Mouse (Mus musculus) myocyte (in vitro differentiated cells): Measurements from ENCODE around the gene Mmp27. TPM values are rescaled to one million over a fixed set of nuclear protein-coding genes. Genes with fewer than 3 reads are reported as not detected.

Experiments used
- H3K27me3 ChIP-seq: one replicate; pipeline ENCODE4 v1.6.1; 2011; ENCODE audit not compliant: control insufficient read depth, insufficient read depth, insufficient read length
- H3K36me3 ChIP-seq: one replicate; pipeline ENCODE4 v1.6.1; 2011; ENCODE audit not compliant: control insufficient read depth, insufficient read depth
- H3K4me2 ChIP-seq: one replicate; pipeline ENCODE4 v1.6.1; 2011; ENCODE audit warnings: low read depth, control low read depth
- H3K4me3 ChIP-seq: one replicate; pipeline ENCODE4 v1.5.1; 2011; ENCODE audit warnings: mild to moderate bottlenecking, control low read depth, moderate library complexity
- H3K79me2 ChIP-seq: one replicate; pipeline ENCODE4 v1.6.1; 2011; ENCODE audit not compliant: control insufficient read depth, insufficient read depth
- H3ac ChIP-seq: one replicate; pipeline ENCODE4 v1.6.1; 2011; ENCODE audit not compliant: control insufficient read depth, insufficient read length
- CEBPB ChIP-seq: IDR thresholded peaks from 2 replicates; pipeline ENCODE4 v1.6.1; 2011; ENCODE audit warnings: mild to moderate bottlenecking, moderate library complexity; ENCODE audit not compliant: poor library complexity, insufficient read depth, severe bottlenecking
- E2F4 ChIP-seq: IDR thresholded peaks from one replicate; pipeline ENCODE4 v1.6.1; 2011; ENCODE audit warnings: mild to moderate bottlenecking, control low read depth, moderate library complexity; ENCODE audit not compliant: insufficient read depth
- MAX ChIP-seq: IDR thresholded peaks from one replicate; pipeline ENCODE4 v1.6.1; 2011; ENCODE audit warnings: low read depth, mild to moderate bottlenecking, control low read depth
- MYOD1 ChIP-seq, 3 experiments: IDR thresholded peaks; one replicate each; pipeline ENCODE4 v1.6.1; 2011; ENCODE audit warnings: control low read depth in 2 of 3, low read depth in 2 of 3, mild to moderate bottlenecking in 2 of 3, moderate library complexity in 1 of 3; ENCODE audit not compliant: insufficient read length in 2 of 3, control insufficient read depth in 1 of 3
- MYOG ChIP-seq, 3 experiments: IDR thresholded peaks; one replicate each; pipeline ENCODE4 v1.6.1; 2011; ENCODE audit warnings: control low read depth in 2 of 3, low read depth in 2 of 3, mild to moderate bottlenecking in 2 of 3; ENCODE audit not compliant: insufficient read length in 2 of 3, control insufficient read depth in 1 of 3, insufficient read depth in 1 of 3
- POLR2A ChIP-seq: IDR thresholded peaks from one replicate; pipeline ENCODE4 v1.6.1; 2011; ENCODE audit warnings: low read depth, mild to moderate bottlenecking, control low read depth, moderate library complexity; ENCODE audit not compliant: insufficient read length
- POLR2AphosphoS2 ChIP-seq: IDR thresholded peaks from one replicate; pipeline ENCODE4 v1.6.1; 2011; ENCODE audit warnings: low read depth, control low read depth; ENCODE audit not compliant: insufficient read length
- REST ChIP-seq: IDR thresholded peaks from one replicate; pipeline ENCODE4 v1.6.1; 2011; ENCODE audit warnings: mild to moderate bottlenecking, control low read depth, moderate library complexity; ENCODE audit not compliant: insufficient read depth, insufficient read length
- SRF ChIP-seq: IDR thresholded peaks from one replicate; pipeline ENCODE4 v1.6.1; 2011; ENCODE audit warnings: low read depth; ENCODE audit not compliant: control insufficient read depth, insufficient read length
- TCF12 ChIP-seq: IDR thresholded peaks from one replicate; pipeline ENCODE4 v1.6.1; 2011; ENCODE audit warnings: mild to moderate bottlenecking, control low read depth; ENCODE audit not compliant: poor library complexity, insufficient read depth, severe bottlenecking
- TCF3 ChIP-seq: IDR thresholded peaks from one replicate; pipeline ENCODE4 v1.6.1; 2011; ENCODE audit warnings: low read depth, control low read depth; ENCODE audit not compliant: insufficient read length
- USF1 ChIP-seq: IDR thresholded peaks from one replicate; pipeline ENCODE4 v1.6.1; 2011; ENCODE audit warnings: low read depth, mild to moderate bottlenecking, control low read depth, moderate library complexity
- polyA plus RNA-seq: library from polyadenylated mRNA; unstranded; fragments of >200 nt; fragmentation: generic; extraction: Trizol; gene quantifications from one replicate; pipeline ENCODE4 v1.2.1, GENCODE M21; 2012; ENCODE audit warnings: missing spikeins

Mmp27 gene
- polyA plus RNA-seq, 1 experiment = not detected

DNA sequence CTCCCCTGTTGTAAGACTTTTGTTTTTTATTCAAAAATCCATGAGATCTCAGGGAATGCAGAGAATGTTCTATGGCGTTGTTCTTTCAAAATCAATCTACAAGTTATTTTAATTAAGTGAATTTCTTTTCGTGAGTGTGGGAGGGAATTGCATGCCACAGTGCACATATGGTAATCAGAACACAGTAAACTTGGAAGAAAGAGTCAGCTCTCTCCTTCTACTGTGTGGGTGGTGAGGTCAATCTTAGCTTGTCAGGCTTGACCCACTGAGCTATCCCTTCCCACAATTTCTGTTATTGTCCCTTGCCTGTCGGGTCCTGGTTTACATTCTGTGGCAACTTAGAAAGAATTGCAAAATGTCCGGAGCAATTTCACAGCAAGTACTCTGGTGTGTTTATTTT, 11.2 kb upstream of the Mmp27 start:
- no peaks in the 10 kb centered on the region for H3K27me3 ChIP-seq
- no peaks in the 10 kb centered on the region for H3K79me2 ChIP-seq
- no peak overlapping the region for H3K4me3 ChIP-seq
- no peak overlapping the region for H3K4me2 ChIP-seq
- no peaks in the 10 kb centered on the region for H3K36me3 ChIP-seq
- no peak overlapping the region for H3ac ChIP-seq
- TF ChIP-seq CEBPB = no peak
- TF ChIP-seq TCF12 = no peak
- no peak for TF ChIP-seq SRF

DNA sequence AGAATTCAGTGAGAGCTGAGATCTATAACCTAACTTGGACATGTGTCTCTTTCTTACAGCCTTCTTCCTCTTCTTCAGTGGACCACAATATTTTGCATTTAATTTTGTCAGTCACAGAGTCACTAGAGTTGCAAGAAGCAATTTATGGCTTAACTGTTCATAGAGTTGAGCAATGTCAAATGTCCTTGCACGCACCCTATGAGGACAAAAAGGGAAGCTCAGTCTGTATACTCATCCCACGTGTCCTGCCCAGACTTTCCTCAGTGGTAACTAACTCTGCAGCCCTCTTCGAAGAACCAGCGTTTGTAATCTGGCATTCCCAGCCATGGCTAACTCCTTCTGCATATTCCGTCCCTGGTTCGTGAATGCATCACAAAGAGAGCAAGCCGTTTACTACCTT, 3.8 kb upstream of the Mmp27 start:
- no peaks in the 10 kb centered on the region for H3K36me3 ChIP-seq
- no peaks in the 10 kb centered on the region for H3K79me2 ChIP-seq
- no peak overlapping the region for H3ac ChIP-seq
- no peak overlapping the region for H3K4me2 ChIP-seq
- H3K4me3 ChIP-seq = no peak overlapping the region
- H3K27me3 ChIP-seq = no peaks in the 10 kb centered on the region
- no peak for TF ChIP-seq TCF12
- TF ChIP-seq REST = no peak
- no peak for TF ChIP-seq POLR2AphosphoS2
- TF ChIP-seq E2F4 = no peak
- TF ChIP-seq SRF = no peak
- TF ChIP-seq USF1 = no peak
- no peak for TF ChIP-seq MAX
- TF ChIP-seq CEBPB = no peak

DNA sequence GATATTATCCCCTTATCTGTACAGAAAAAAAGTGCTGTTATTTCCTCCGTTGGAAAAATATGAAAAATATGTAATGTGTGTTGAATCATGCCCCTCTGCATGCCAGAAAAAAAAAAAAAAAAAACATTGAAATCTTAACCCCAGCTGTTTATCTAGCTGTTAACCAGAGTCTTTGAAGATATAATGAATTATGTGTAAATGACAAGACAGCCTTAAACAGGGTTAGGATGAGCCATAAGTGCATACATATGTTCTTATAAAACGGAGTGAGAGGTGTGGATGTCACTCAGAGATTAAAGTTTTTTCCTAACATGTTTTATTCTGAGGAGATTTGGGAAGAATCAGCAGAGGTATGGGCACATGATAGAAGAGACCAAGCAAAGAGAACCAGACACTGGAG, 3.3 kb upstream of the Mmp27 start:
- H3K79me2 ChIP-seq = no peaks in the 10 kb centered on the region
- no peak overlapping the region for H3K4me3 ChIP-seq
- H3K36me3 ChIP-seq = no peaks in the 10 kb centered on the region
- no peak overlapping the region for H3K4me2 ChIP-seq
- H3ac ChIP-seq = no peak overlapping the region
- no peak for TF ChIP-seq POLR2AphosphoS2
- no peak for TF ChIP-seq MYOG (IDR thresholded peaks at IDR 0.05; ENCODE audit: control insufficient read depth in 1 of 3, insufficient read depth in 1 of 3, insufficient read length in 2 of 3, low read depth in 2 of 3)
- no peak for TF ChIP-seq USF1
- TF ChIP-seq E2F4 = no peak
- no peak for TF ChIP-seq SRF
- no peak for TF ChIP-seq MYOD1 (IDR thresholded peaks at IDR 0.05; ENCODE audit: control insufficient read depth in 1 of 3, insufficient read length in 2 of 3, low read depth in 2 of 3)
- no peak for TF ChIP-seq POLR2A
- TF ChIP-seq MAX = no peak
- TF ChIP-seq TCF3 = no peak
- TF ChIP-seq TCF12 = no peak
- no peak for TF ChIP-seq CEBPB
- no peak for TF ChIP-seq REST
- no peaks in the 10 kb centered on the region for H3K27me3 ChIP-seq

DNA sequence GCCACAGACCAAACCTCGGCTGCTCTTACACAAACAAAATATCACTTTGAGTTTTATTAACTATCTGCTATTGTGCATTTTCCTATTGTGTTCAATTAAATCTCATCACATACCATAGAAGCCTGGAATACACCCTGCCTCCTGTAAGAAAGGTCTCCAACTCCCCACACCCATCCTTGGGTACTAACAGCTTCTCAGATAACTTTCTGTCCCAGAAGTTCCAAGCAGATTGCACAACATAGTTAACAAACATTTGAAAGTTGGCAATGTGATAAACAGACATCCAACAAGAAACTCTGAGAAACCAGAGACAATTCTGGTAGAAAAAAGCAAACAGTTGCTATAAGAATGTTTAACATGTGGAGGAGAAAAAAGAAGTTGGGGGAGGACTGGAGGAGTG, 711 bp upstream of the Mmp27 start:
- TF ChIP-seq MAX = no peak
- no peak for TF ChIP-seq SRF
- no peak for TF ChIP-seq MYOD1 (IDR thresholded peaks at IDR 0.05; ENCODE audit: control insufficient read depth in 1 of 3, insufficient read length in 2 of 3, low read depth in 2 of 3)
- no peak for TF ChIP-seq MYOG (IDR thresholded peaks at IDR 0.05; ENCODE audit: control insufficient read depth in 1 of 3, insufficient read depth in 1 of 3, insufficient read length in 2 of 3, low read depth in 2 of 3)
- no peak for TF ChIP-seq USF1
- no peak for TF ChIP-seq TCF12
- TF ChIP-seq REST = no peak
- TF ChIP-seq CEBPB = no peak
- TF ChIP-seq E2F4 = no peak
- no peak for TF ChIP-seq POLR2AphosphoS2
- TF ChIP-seq TCF3 = no peak
- TF ChIP-seq POLR2A = no peak
- H3K27me3 ChIP-seq = no peaks in the 10 kb centered on the region

DNA sequence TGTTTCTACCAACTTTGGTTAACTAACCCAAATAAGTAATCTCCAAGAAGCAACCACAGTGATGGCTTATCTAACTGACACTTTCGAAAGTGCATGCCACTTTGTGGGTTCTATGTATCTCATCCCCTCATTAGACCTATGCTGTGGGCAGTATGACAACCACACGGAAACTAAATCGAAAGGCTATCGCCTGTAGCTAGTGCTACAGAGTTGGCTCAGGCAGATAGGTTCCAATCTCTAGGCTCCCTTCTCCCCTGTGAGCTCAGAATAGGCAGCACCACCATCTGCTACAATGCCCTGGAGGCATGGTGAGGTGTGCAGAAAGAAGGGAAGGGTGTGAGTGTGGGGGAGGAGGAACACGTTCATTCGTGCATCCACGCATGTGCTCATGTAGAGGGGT, 992 bp downstream of the Mmp27 start:
- no peak overlapping the region for H3ac ChIP-seq
- H3K79me2 ChIP-seq = no peaks in the 10 kb centered on the region
- H3K36me3 ChIP-seq = no peaks in the 10 kb centered on the region
- TF ChIP-seq POLR2AphosphoS2 (no peak), MYOG (IDR thresholded peaks at IDR 0.05; ENCODE audit: control insufficient read depth in 1 of 3, insufficient read depth in 1 of 3, insufficient read length in 2 of 3, low read depth in 2 of 3) (no peak), MYOD1 (IDR thresholded peaks at IDR 0.05; ENCODE audit: control insufficient read depth in 1 of 3, insufficient read length in 2 of 3, low read depth in 2 of 3) (no peak), REST (no peak), E2F4 (no peak), MAX (no peak)
- no peak overlapping the region for H3K4me2 ChIP-seq
- no peaks in the 10 kb centered on the region for H3K27me3 ChIP-seq
- H3K4me3 ChIP-seq = no peak overlapping the region

More for the DNA sequence above, 711 bp upstream of the Mmp27 start:
- Histone ChIP-seq H3K4me3 (no peak overlapping the region), H3K4me2 (no peak overlapping the region), H3ac (no peak overlapping the region), H3K36me3 (no peaks in the 10 kb centered on the region), H3K79me2 (no peaks in the 10 kb centered on the region)
